ENCODE assay signal across 26 mouse cellular contexts in the genomic region with DNA sequence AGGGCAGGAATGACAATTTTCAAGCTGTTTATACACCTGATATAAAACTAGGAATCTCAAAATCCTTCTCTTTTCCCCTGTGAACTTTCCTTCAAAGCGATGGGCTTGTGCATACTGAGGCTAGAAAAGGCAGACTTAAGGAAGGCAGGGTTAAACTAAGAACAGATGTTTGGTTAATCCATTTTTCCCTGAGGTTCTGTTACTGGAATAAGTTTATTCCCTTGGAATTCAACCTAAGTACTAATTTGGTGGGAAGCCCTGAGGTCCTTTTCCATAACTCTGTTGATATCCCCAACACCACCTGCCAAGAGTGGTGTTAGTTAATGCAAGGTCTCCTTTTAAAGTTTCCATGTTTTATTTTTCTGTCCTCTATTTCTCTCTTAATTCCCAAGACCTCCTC.
DNase-seq lines count a peak whose midpoint lies in the region; ATAC-seq and TF ChIP-seq lines count a peak whose summit lies in the region.
"Had no signal": no experiment of that assay in that cellular context is flagged by ENCODE, and none has a peak within 500 bp of the region (broad histone marks: within the 10 kb centered on the region; RNA-seq: fewer than 3 reads in every experiment).

No protein-coding gene starts in this region.

- H3K36me3 ChIP-seq in limb, embryonic 13.5 days: no peaks in the 10 kb centered on the region
- no peaks in the 10 kb centered on the region for H3K36me3 ChIP-seq in limb, embryonic 10.5 days
- H3K36me3 ChIP-seq in limb, embryonic 14.5 days (ENCODE audit: control insufficient read depth, insufficient read depth, low read length): no peaks in the 10 kb centered on the region
- H3K36me3 ChIP-seq: embryonic facial prominence, embryonic 13.5 days; forebrain, embryonic 10.5 days; forebrain, embryonic 12.5 days; G1E had no signal

- no peak overlapping the region for H3K9ac ChIP-seq in limb, embryonic 13.5 days
- no peak overlapping the region for H3K9ac ChIP-seq in limb, embryonic 14.5 days (ENCODE audit: low read depth, low read length, severe bottlenecking)
- H3K9ac ChIP-seq: embryonic facial prominence, embryonic 13.5 days; forebrain, embryonic 12.5 days had no signal

- no peak for TF ChIP-seq POLR2A in limb, embryonic 14.5 days (IDR thresholded peaks at IDR 0.05; ENCODE audit: borderline replicate concordance, extremely low read depth, insufficient read depth, insufficient read length)

- H3K4me2 ChIP-seq in limb, embryonic 13.5 days (replicated peaks): no peak overlapping the region
- no peak overlapping the region for H3K4me2 ChIP-seq in limb, embryonic 14.5 days (replicated peaks; ENCODE audit: low read depth, low read length, severe bottlenecking)
- H3K4me2 ChIP-seq: embryonic facial prominence, embryonic 13.5 days; forebrain, embryonic 12.5 days had no signal

- no peaks in the 10 kb centered on the region for H3K4me1 ChIP-seq in limb, embryonic 13.5 days
- no peaks in the 10 kb centered on the region for H3K4me1 ChIP-seq in limb, embryonic 10.5 days
- no peaks in the 10 kb centered on the region for H3K4me1 ChIP-seq in limb, embryonic 14.5 days (ENCODE audit: control insufficient read depth, insufficient read depth, low read length)
- H3K4me1 ChIP-seq: forebrain, embryonic 10.5 days; forebrain, embryonic 12.5 days had no signal

- 19% methylated on average over 1 of the region's 1 CpGs for WGBS in limb, embryonic 13.5 days
- WGBS in limb, embryonic 10.5 days: 76% methylated on average over 1 of the region's 1 CpGs
- WGBS in limb, embryonic 14.5 days: 20% methylated on average over 1 of the region's 1 CpGs

- no peak overlapping the region for H3K4me3 ChIP-seq in limb, embryonic 13.5 days
- no peak overlapping the region for H3K4me3 ChIP-seq in limb, embryonic 10.5 days
- H3K4me3 ChIP-seq in limb, embryonic 14.5 days (replicated peaks; ENCODE audit: low read length): no peak overlapping the region
- H3K4me3 ChIP-seq: embryonic facial prominence, embryonic 13.5 days; erythroblast, embryonic 14.5 days; forebrain, embryonic 10.5 days; forebrain, embryonic 12.5 days had no signal

- peak; percentile 24; the same call in 1 of the 2 replicates for ATAC-seq in limb, embryonic 13.5 days (ENCODE audit: low FRiP score, low read depth)
- ATAC-seq in limb, embryonic 14.5 days (ENCODE audit: low FRiP score, low read depth): no peak
- ATAC-seq: activated CD4-positive, CD25-positive, alpha-beta regulatory T cell, adult 4 months; CD4-positive, CD25-positive, alpha-beta regulatory T cell, adult 4 months; forebrain, embryonic 14.5 days; forebrain, embryonic 16.5 days; Patski had no signal

- DNase-seq in embryo, embryonic 10.5 days (ENCODE audit: low spot score): peak; percentile 2
- DNase-seq in embryo, embryonic 11 days: no peak
- no peak for DNase-seq in limb, embryonic 10.5 days (ENCODE audit: low spot score)
- DNase-seq in limb, embryonic 14.5 days (ENCODE audit: low spot score): peak; percentile 62
- no peak for DNase-seq in urinary bladder, adult 18-20 months (ENCODE audit: low spot score in 2 of 2)
- DNase-seq: adrenal gland, adult 8-10 months; adrenal gland, postnatal 14 days; adrenal gland, postnatal 36 days; B cell, adult 2 months; cerebellum, adult 18-20 months; cerebellum, adult 8-10 months; cerebellum, adult 9-11 months; cerebellum, postnatal 14 days; cerebellum, postnatal 36 days had no signal

- no peaks in the 10 kb centered on the region for H3K27me3 ChIP-seq in limb, embryonic 13.5 days
- no peaks in the 10 kb centered on the region for H3K27me3 ChIP-seq in limb, embryonic 10.5 days (ENCODE audit: low read depth, poor library complexity, severe bottlenecking)
- no peaks in the 10 kb centered on the region for H3K27me3 ChIP-seq in limb, embryonic 14.5 days (ENCODE audit: control insufficient read depth, insufficient read depth, low read length)
- H3K27me3 ChIP-seq: CH12.LX; embryonic facial prominence, embryonic 13.5 days; forebrain, embryonic 12.5 days had no signal

- H3K27ac ChIP-seq in limb, embryonic 13.5 days: no peak overlapping the region
- no peak overlapping the region for H3K27ac ChIP-seq in limb, embryonic 10.5 days
- no peak overlapping the region for H3K27ac ChIP-seq in limb, embryonic 14.5 days (replicated peaks; ENCODE audit: low read depth, low read length)
- H3K27ac ChIP-seq: embryonic facial prominence, embryonic 13.5 days; forebrain, embryonic 10.5 days; forebrain, embryonic 12.5 days had no signal

- H3K9me3 ChIP-seq in limb, embryonic 13.5 days: no peaks in the 10 kb centered on the region
- H3K9me3 ChIP-seq in limb, embryonic 10.5 days (replicated peaks): no peaks in the 10 kb centered on the region
- H3K9me3 ChIP-seq in limb, embryonic 14.5 days (ENCODE audit: control insufficient read depth, low read length): no peaks in the 10 kb centered on the region
- H3K9me3 ChIP-seq: embryonic facial prominence, embryonic 13.5 days; forebrain, embryonic 10.5 days; forebrain, embryonic 12.5 days had no signal

Comparison
In these comparisons a context has a peak if more than half of its experiments do, and no peak if none do; other contexts are left out.
1. DNase-seq: peak in embryo, embryonic 10.5 days (single experiment) and limb, embryonic 14.5 days (single experiment); none in embryo, embryonic 11 days (single experiment), limb, embryonic 10.5 days (single experiment) and urinary bladder, adult 18-20 months (0 of 2).